Comparison of ENCODE assay signal across 9 mouse cellular contexts in genomic region chr15:10840621-10841034, GRCm38 (mm10).
DNase-seq lines count a peak whose midpoint lies in the region; ATAC-seq and TF ChIP-seq lines count a peak whose summit lies in the region.
"Had no signal": no experiment of that assay in that cellular context is flagged by ENCODE, and none has a peak within 500 bp of the region (broad histone marks: within the 10 kb centered on the region; RNA-seq: fewer than 3 reads in every experiment).

No protein-coding gene starts in this region.

- H3K4me1 ChIP-seq in forebrain, embryonic 14.5 days (ENCODE audit: control insufficient read depth, insufficient read depth, low read length): no peaks in the 10 kb centered on the region
- no peaks in the 10 kb centered on the region for H3K4me1 ChIP-seq in forebrain, embryonic 11.5 days (replicated peaks; ENCODE audit: control insufficient read depth, insufficient read depth, low read length)
- H3K4me1 ChIP-seq: midbrain, embryonic 13.5 days had no signal

- no peaks in the 10 kb centered on the region for H3K36me3 ChIP-seq in forebrain, embryonic 14.5 days (ENCODE audit: control insufficient read depth, insufficient read depth, low read length)
- no peaks in the 10 kb centered on the region for H3K36me3 ChIP-seq in forebrain, embryonic 11.5 days (ENCODE audit: control insufficient read depth, insufficient read depth, low read length)
- H3K36me3 ChIP-seq: midbrain, embryonic 13.5 days had no signal

- 69% methylated on average over 4 of the region's 4 CpGs for WGBS in forebrain, embryonic 14.5 days
- 88% methylated on average over 4 of the region's 4 CpGs for WGBS in forebrain, embryonic 11.5 days

- intact Hi-C loops in left cerebral cortex, adult 2 months (cut with DNase I): loop anchor here (1.0 to 2.0 kb wide), 4 partner anchors 24 to 219 kb away; no protein-coding TSS in a partner anchor

- no peaks in the 10 kb centered on the region for H3K27me3 ChIP-seq in forebrain, embryonic 14.5 days (replicated peaks; ENCODE audit: control insufficient read depth, insufficient read depth, low read length)
- no peaks in the 10 kb centered on the region for H3K27me3 ChIP-seq in forebrain, embryonic 11.5 days (ENCODE audit: control insufficient read depth, insufficient read depth, low read length)
- H3K27me3 ChIP-seq: midbrain, embryonic 13.5 days had no signal

- H3K27ac ChIP-seq in forebrain, embryonic 14.5 days (ENCODE audit: low read depth, low read length): no peak overlapping the region
- H3K27ac ChIP-seq in forebrain, embryonic 11.5 days (ENCODE audit: low read depth, low read length): no peak overlapping the region
- H3K27ac ChIP-seq in left cerebral cortex, adult 2 months: peak overlapping the region; percentile 63
- H3K27ac ChIP-seq: midbrain, embryonic 13.5 days had no signal

- DNase-seq in forebrain, embryonic 14.5 days (ENCODE audit: low spot score): peak; percentile 53
- no peak for DNase-seq in forebrain, embryonic 11.5 days (ENCODE audit: low spot score)
- peak; percentile 55 for DNase-seq in adipocyte (ENCODE audit: low spot score)
- peak; percentile 66 to 91 for DNase-seq in frontal cortex, postnatal 36 days (ENCODE audit: low spot score in 2 of 2)
- DNase-seq in left cerebral cortex, adult 2 months (ENCODE audit: extremely low spot score in 1 of 2, low spot score in 2 of 2): peak; percentile 53 to 54
- DNase-seq in natural killer cell, adult 2 months (ENCODE audit: low spot score in 2 of 2): no peak
- no peak for DNase-seq in embryo, embryonic 10.5 days (ENCODE audit: low spot score)
- no peak for DNase-seq in retina, postnatal 1 day

- no peak overlapping the region for H3K4me3 ChIP-seq in forebrain, embryonic 14.5 days (ENCODE audit: low read depth, low read length)
- H3K4me3 ChIP-seq in forebrain, embryonic 11.5 days (ENCODE audit: low read depth, low read length): no peak overlapping the region
- no peak overlapping the region for H3K4me3 ChIP-seq in left cerebral cortex, adult 2 months
- H3K4me3 ChIP-seq: midbrain, embryonic 13.5 days had no signal

- no peak overlapping the region for H3K9ac ChIP-seq in forebrain, embryonic 14.5 days (ENCODE audit: low read length)
- no peak overlapping the region for H3K9ac ChIP-seq in forebrain, embryonic 11.5 days (ENCODE audit: low read length)
- H3K9ac ChIP-seq: midbrain, embryonic 13.5 days had no signal

- H3K9me3 ChIP-seq in forebrain, embryonic 14.5 days (replicated peaks; ENCODE audit: control insufficient read depth, low read length): no peaks in the 10 kb centered on the region
- no peaks in the 10 kb centered on the region for H3K9me3 ChIP-seq in forebrain, embryonic 11.5 days (ENCODE audit: control insufficient read depth, low read length)
- H3K9me3 ChIP-seq: midbrain, embryonic 13.5 days had no signal

- TF ChIP-seq CTCF in left cerebral cortex, adult 2 months (IDR thresholded peaks at IDR 0.05): no peak

- ATAC-seq in forebrain, embryonic 14.5 days: peak; percentile 79; the same call in 1 of the 2 replicates
- ATAC-seq in forebrain, embryonic 11.5 days (replicated peaks; ENCODE audit: low FRiP score): no peak
- ATAC-seq: midbrain, embryonic 13.5 days had no signal

- no peak overlapping the region for H3K4me2 ChIP-seq in forebrain, embryonic 14.5 days (ENCODE audit: low read length)
- H3K4me2 ChIP-seq in forebrain, embryonic 11.5 days (ENCODE audit: low read depth, low read length, severe bottlenecking): no peak overlapping the region
- H3K4me2 ChIP-seq: midbrain, embryonic 13.5 days had no signal

Comparison
In these comparisons a context has a peak if more than half of its experiments do, and no peak if none do; other contexts are left out.
1. DNase-seq: peak in forebrain, embryonic 14.5 days (single experiment), adipocyte (single experiment), frontal cortex, postnatal 36 days (2 of 2) and left cerebral cortex, adult 2 months (2 of 2); none in forebrain, embryonic 11.5 days (single experiment), natural killer cell, adult 2 months (0 of 2), embryo, embryonic 10.5 days (single experiment) and retina, postnatal 1 day (single experiment).